Mouse (Mus musculus) kidney, postnatal 0 days (tissue): Measurements from ENCODE around the gene Uggt1. TPM values are rescaled to one million over a fixed set of nuclear protein-coding genes. Genes with fewer than 3 reads are reported as not detected.

Experiments
- ATAC-seq: fragments of 200-750 bp; cut with Nextera tagmentation; replicated peaks from 2 replicates; pipeline ENCODE4 v1.8.0; 2017; ENCODE audit warnings: low read depth, moderate number of reproducible peaks, moderate TSS enrichment, moderate library complexity; ENCODE audit not compliant: low FRiP score
- DNase-seq: peaks from one replicate; pipeline ENCODE4 v3.0.0-alpha.2; 2016; ENCODE audit warnings: low spot score
- H3K27ac ChIP-seq: fragments of 300-500 bp; sonication (generic); 2 replicates; pipeline ENCODE4 v1.5.1; 2014; ENCODE audit warnings: mild to moderate bottlenecking
- H3K27me3 ChIP-seq: fragments of 300-500 bp; sonication (generic); 2 replicates; pipeline ENCODE4 v1.6.1; 2014; ENCODE audit warnings: low read length, mixed read lengths; ENCODE audit not compliant: insufficient read depth
- H3K36me3 ChIP-seq: fragments of 300-500 bp; sonication (generic); 2 replicates; pipeline ENCODE4 v1.6.1; 2014; ENCODE audit warnings: low read length, mixed read lengths; ENCODE audit not compliant: insufficient read depth
- H3K4me1 ChIP-seq: fragments of 300-500 bp; sonication (generic); replicated peaks from 2 replicates; pipeline ENCODE4 v1.6.1; 2014; ENCODE audit warnings: antibody characterized with exemption, low read length, mixed read lengths; ENCODE audit not compliant: insufficient read depth
- H3K4me2 ChIP-seq: fragments of 300-500 bp; sonication (generic); 2 replicates; pipeline ENCODE4 v1.6.1; 2014; ENCODE audit warnings: mild to moderate bottlenecking, low read length, moderate library complexity, mixed read lengths
- H3K4me3 ChIP-seq: fragments of 300-500 bp; sonication (generic); replicated peaks from 2 replicates; pipeline ENCODE4 v1.5.1; 2014; ENCODE audit warnings: low read depth, low read length
- H3K9ac ChIP-seq: fragments of 300-500 bp; sonication (generic); 2 replicates; pipeline ENCODE4 v1.6.1; 2014; ENCODE audit warnings: low read depth, low read length
- H3K9me3 ChIP-seq: fragments of 300-500 bp; sonication (generic); replicated peaks from 2 replicates; pipeline ENCODE4 v1.6.1; 2016; ENCODE audit warnings: low read length, inconsistent platforms, mixed read lengths
- CTCF ChIP-seq: IDR thresholded peaks from 2 replicates; pipeline ENCODE4 v1.5.1; 2016; ENCODE audit warnings: antibody characterized with exemption, low read depth, mild to moderate bottlenecking, moderate library complexity
- WGBS: fragments of 180-500 bp; shearing (Covaris S2); extraction: QIAGEN DNeasy Blood & Tissue Kit; methylation state at CpG from one replicate; pipeline ENCODE4 v1.1.7; 2014; 5-methylcytosine and 5-hydroxymethylcytosine counted together
- polyA plus RNA-seq: library from polyadenylated mRNA; unstranded; fragments of >200 nt; fragmentation: Nextera tagmentation; extraction: Ambion mirVana; gene quantifications from 2 replicates; pipeline ENCODE4 v1.2.1, GENCODE M21; 2015

Gene Uggt1
- polyA plus RNA-seq, 1 experiment from 2014 or later: 41.2 TPM

- Histone ChIP-seq H3K27me3 (no peaks in the 10 kb centered on the region), H3K9me3 (no peaks in the 10 kb centered on the region), H3K4me3 (no peak overlapping the region), H3K27ac (peak overlapping the region; percentile 81; the same call in 1 of the 2 replicates), H3K36me3 (no peaks in the 10 kb centered on the region), H3K4me1 (peaks cover 8% of the 10 kb centered on the region), H3K9ac (no peak overlapping the region), H3K4me2 (no peak overlapping the region)
- no peak for DNase-seq
- 94% methylated on average over 8 of the region's 8 CpGs for WGBS
- TF ChIP-seq CTCF: no peak
- no peak for ATAC-seq
These were observed 114.6 kb downstream of the Uggt1 start for GRCm38 (mm10) chr1:36129881-36130280.

- Histone ChIP-seq H3K27me3 (no peaks in the 10 kb centered on the region), H3K9me3 (no peaks in the 10 kb centered on the region), H3K4me3 (no peak overlapping the region), H3K9ac (no peak overlapping the region), H3K4me2 (no peak overlapping the region), H3K36me3 (no peaks in the 10 kb centered on the region), H3K27ac (peak overlapping the region; percentile 81), H3K4me1 (peaks cover 8% of the 10 kb centered on the region)
- TF ChIP-seq CTCF: no peak
- ATAC-seq (peak; percentile 87), DNase-seq (peak; percentile 95)
- under 1% methylated on average over 4 of the region's 4 CpGs for WGBS
These were observed 115.4 kb downstream of the Uggt1 start for GRCm38 (mm10) chr1:36129126-36129525.

GRCm38 (mm10) chr1:36125076-36125475 is 119.4 kb downstream of the Uggt1 start:
- 33% methylated on average over 7 of the region's 7 CpGs for WGBS
- Histone ChIP-seq H3K27ac (peak overlapping the region; percentile 8; the same call in 1 of the 2 replicates), H3K9ac (no peak overlapping the region), H3K4me2 (no peak overlapping the region), H3K9me3 (no peaks in the 10 kb centered on the region), H3K4me3 (no peak overlapping the region), H3K4me1 (peaks cover 8% of the 10 kb centered on the region), H3K27me3 (no peaks in the 10 kb centered on the region), H3K36me3 (no peaks in the 10 kb centered on the region)
- peak; percentile 39 for DNase-seq
- no peak for TF ChIP-seq CTCF
- no peak for ATAC-seq

- Histone ChIP-seq H3K36me3 (no peaks in the 10 kb centered on the region), H3K9me3 (no peaks in the 10 kb centered on the region), H3K27me3 (no peaks in the 10 kb centered on the region), H3K4me2 (no peak overlapping the region), H3K4me3 (no peak overlapping the region), H3K9ac (no peak overlapping the region), H3K27ac (no peak overlapping the region), H3K4me1 (no peaks in the 10 kb centered on the region)
- WGBS: 89% methylated on average over 8 of the region's 8 CpGs
- ATAC-seq (no peak), DNase-seq (no peak)
- no peak for TF ChIP-seq CTCF
These were observed 123.3 kb downstream of the Uggt1 start for GRCm38 (mm10) chr1:36121172-36121571.

- Histone ChIP-seq H3K27ac (no peak overlapping the region), H3K4me3 (no peak overlapping the region), H3K4me2 (no peak overlapping the region), H3K4me1 (no peaks in the 10 kb centered on the region), H3K27me3 (no peaks in the 10 kb centered on the region), H3K9ac (no peak overlapping the region), H3K9me3 (no peaks in the 10 kb centered on the region), H3K36me3 (no peaks in the 10 kb centered on the region)
- WGBS: 86% methylated on average over 4 of the region's 4 CpGs
- DNase-seq (no peak), ATAC-seq (no peak)
- no peak for TF ChIP-seq CTCF
These were observed 125.1 kb downstream of the Uggt1 start for GRCm38 (mm10) chr1:36119426-36119825.

- ATAC-seq: no peak
- no peaks in the 10 kb centered on the region for H3K36me3 ChIP-seq
- 75% methylated on average over 3 of the region's 3 CpGs for WGBS
These were observed 125.6 kb downstream of the Uggt1 start for GRCm38 (mm10) chr1:36118958-36119357.

GRCm38 (mm10) chr1:36118061-36118685 is 126.3 kb downstream of the Uggt1 start:
- Histone ChIP-seq H3K36me3 (no peaks in the 10 kb centered on the region), H3K27ac (no peak overlapping the region), H3K4me2 (no peak overlapping the region), H3K27me3 (no peaks in the 10 kb centered on the region), H3K4me3 (no peak overlapping the region), H3K9me3 (no peaks in the 10 kb centered on the region), H3K4me1 (no peaks in the 10 kb centered on the region), H3K9ac (no peak overlapping the region)
- DNase-seq: no peak
- 81% methylated on average over 9 of the region's 9 CpGs for WGBS
- ATAC-seq: no peak
- no peak for TF ChIP-seq CTCF

More at GRCm38 (mm10) chr1:36118958-36119357, 125.6 kb downstream of the Uggt1 start:
- DNase-seq: no peak
- no peak for TF ChIP-seq CTCF
- Histone ChIP-seq H3K27me3 (no peaks in the 10 kb centered on the region), H3K4me1 (no peaks in the 10 kb centered on the region), H3K9ac (no peak overlapping the region), H3K27ac (no peak overlapping the region), H3K4me3 (no peak overlapping the region), H3K4me2 (no peak overlapping the region), H3K9me3 (no peaks in the 10 kb centered on the region)
